Mouse (Mus musculus): ENCODE measurements around the gene Smpd3.
"Not testable (repeated sequence)": the region's sequence is repeated elsewhere in the genome, so short reads cannot be mapped to it uniquely, and the experiment has no call there.

Gene Smpd3

GRCm38 (mm10) chr8:106326624-106327023 is 11.2 kb downstream of the Smpd3 start:
- DNase-seq (ENCODE audit: low spot score), result no peak

DNA sequence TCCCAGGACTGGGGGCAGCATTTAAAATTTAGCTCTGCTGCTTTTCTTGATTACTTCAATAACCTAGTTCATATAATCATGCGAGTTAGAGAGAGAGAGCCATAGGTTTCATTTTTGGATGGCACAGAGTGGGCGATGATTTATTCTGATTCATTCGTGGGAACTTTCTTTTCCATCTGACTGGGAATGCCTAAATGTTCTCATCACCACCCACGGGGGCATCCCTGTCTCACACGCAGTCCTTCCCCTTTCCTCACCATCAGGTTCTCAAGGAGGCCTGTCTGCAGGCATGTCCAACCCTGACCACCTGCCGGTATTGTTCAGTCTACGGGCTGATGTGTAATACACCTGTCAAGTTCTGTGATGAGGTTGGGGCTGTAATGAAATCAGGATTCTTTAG is 16.4 kb downstream of the Smpd3 start:
- DNase-seq (ENCODE audit: low spot score), result no peak

- DNase-seq (ENCODE audit: low spot score), result no peak
Observed at GRCm38 (mm10) chr8:106320002-106320401, 17.8 kb downstream of the Smpd3 start.

GRCm38 (mm10) chr8:106317091-106317490 is 20.7 kb downstream of the Smpd3 start:
- DNase-seq (ENCODE audit: low spot score), result no peak

DNA sequence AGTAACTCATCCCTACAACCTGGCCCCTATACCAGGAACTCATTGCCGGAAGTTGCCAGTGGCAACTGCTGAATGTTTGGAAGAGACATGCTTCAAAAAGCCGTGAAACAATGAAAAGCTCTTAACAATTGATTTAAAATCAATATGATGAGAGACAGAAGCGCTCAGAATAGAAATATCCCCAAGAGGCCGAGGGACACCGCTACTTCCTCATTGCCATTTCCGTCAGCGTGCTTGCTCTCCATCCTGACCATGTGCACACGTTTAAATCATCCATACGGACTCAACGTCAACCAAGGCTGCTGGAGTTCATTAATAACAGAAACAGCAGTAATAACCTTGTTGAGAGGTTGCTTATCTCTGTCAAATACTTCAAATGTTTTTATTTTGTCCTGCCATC is 21.3 kb downstream of the Smpd3 start:
- no peak for DNase-seq (ENCODE audit: low spot score)

DNA sequence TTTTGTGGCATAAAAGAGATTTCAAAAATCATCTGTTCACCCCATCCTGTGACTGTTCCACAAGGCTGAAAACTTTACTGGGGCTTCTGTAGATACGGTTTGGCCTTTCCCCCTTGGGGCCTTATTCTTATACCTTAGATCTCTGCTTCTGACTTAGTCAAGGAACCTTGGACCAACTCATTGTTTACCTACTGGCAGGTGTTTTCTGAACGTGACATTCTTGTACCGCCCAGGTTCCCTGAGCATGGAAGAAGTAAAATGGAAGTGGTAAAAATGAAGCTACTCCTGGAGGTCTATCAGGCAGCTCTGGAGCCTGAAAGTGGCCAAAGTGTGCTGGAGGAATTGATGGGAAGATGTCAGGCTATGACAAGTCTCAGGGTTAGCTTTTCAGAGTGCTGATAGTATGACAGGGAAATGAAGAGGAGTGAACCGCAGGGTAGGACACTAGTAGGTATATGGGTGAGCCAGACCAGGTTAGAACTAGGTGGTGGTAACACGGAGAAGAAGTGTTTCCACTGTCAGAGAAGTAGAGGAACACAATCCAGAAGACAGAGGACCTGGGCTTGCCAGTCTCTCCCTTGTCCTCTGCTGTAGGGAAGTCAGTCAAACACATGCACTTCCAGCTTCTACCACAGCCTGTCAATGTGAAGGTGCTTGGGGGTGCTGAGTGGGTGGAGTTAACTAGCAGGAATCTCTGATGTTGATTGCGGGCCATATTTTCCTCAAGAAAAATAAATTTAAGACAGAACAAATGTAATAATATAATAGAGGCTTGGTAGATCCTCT is 22.2 kb downstream of the Smpd3 start:
- DNase-seq (ENCODE audit: low spot score), result no peak

GRCm38 (mm10) chr8:106313799-106314198 is 24.0 kb downstream of the Smpd3 start:
- DNase-seq (ENCODE audit: low spot score), result no peak

GRCm38 (mm10) chr8:106313120-106313737 is 24.6 kb downstream of the Smpd3 start:
- no peak for DNase-seq (ENCODE audit: low spot score)

DNA sequence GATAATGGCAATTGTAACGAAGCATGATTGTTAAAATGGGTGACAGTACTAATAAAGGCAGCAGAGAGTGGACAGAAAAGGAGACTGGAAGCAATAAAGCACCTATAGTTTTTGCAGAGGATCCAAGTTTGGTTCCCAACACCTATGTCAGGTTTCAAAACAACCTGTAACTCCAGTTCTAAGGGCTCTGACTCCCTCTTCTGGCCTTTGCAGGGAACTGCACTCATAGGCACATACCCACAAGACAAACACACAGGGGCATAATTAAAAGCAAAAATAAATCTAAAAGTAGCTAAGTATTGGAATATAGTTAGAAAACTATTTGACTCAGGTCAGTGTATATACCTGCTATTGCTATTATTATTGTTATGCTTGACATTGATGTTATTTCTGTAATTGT is 25.8 kb downstream of the Smpd3 start:
- DNase-seq (ENCODE audit: low spot score), result no peak

GRCm38 (mm10) chr8:106310026-106310652 is 27.6 kb downstream of the Smpd3 start:
- DNase-seq (ENCODE audit: low spot score), result no peak

DNA sequence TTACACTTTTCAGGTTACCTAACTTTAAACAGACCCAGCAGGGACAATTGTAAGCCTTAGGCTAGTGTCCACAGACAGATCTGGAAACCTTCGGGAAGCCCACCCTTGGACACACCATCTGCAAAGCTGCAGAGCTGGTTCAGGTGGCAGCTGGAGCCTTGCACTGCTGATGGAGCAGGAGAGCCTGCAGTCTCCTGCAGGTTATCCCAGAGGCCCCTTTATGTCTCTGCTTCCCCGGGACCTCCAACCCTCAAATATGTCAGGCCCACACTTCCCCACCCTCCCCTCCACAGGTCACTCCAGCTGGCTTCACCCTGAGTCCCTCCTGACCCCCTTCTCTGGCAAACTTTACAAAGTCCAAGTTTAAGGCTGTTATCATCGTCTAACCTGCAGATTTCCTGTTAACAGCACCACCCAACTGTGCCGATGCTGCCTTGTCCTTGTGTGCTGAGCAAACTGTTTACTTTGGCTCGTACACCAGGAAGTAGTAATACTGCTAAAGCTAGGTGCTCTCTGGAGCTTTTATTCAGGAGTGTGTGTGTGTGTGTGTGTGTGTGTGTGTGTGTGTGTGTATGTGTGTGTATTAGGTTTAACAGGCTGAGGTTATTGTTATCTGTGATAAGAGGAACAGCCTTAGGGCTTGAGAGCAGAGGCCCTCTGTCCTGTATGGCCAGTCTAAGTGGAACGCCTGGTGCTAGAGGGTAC is 29.6 kb downstream of the Smpd3 start:
- DNase-seq (ENCODE audit: low spot score), result not testable (repeated sequence)

DNA sequence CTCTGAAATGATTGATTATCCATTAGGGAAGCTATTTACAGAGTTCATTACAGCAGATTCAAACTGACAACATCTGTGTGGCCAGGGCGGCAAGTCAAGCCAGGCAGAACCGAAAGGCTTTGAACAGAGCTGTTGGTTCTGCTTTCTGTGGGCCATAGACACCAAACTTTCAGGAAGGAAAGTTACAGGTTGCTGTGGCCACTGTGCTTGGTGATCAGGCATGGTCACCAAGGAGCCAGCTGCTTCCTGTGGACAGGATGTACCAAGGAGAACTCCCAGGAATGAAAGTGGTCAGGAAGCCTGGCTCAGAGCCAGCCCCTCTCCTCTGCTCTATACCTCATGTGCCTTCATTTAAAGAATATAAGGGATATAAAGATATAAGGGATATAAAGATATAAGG is 30.2 kb downstream of the Smpd3 start:
- no peak for DNase-seq (ENCODE audit: low spot score)

- DNase-seq (ENCODE audit: low spot score), result not testable (repeated sequence)
Observed at GRCm38 (mm10) chr8:106306711-106307248, 31.0 kb downstream of the Smpd3 start.

DNA sequence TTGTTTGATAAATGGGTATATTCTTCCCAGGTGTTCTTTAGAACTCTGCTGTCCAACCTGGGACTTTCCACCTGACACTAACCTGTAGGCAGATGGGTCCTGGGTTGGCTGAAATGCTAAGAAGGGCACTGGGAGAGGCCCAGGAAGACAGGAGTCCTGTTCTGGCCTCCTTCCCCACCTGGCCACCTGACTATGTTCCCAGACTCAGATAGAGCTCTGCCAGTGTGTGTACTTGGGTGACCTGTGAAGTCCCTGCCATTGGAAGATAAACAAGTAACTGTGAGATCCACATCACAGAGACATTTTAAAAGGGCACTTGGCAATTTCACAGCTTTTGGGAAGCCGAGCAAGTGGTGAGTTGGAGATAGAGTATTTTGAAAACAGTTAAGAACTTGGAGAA is 31.7 kb downstream of the Smpd3 start:
- no peak for DNase-seq (ENCODE audit: low spot score)

DNA sequence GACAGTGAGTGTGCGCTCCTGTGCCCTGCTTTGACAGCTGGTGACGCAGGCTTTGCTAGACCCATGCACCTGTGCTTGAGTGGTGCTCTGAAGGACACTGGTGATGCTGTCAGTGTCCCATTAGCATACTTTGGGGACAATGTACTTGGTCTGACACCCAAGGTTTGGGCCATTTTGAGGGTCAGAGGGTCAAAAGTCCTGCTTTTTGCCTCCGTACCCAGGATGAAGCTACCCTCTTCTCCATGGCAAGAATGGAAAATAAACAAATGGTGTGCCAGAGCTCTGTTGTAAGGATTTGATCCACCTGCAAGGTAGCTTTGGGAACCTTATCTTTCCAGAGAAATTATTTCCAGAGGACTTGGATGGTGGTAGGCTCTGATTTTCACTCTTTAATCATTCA is 32.5 kb downstream of the Smpd3 start:
- no peak for DNase-seq (ENCODE audit: low spot score)

DNA sequence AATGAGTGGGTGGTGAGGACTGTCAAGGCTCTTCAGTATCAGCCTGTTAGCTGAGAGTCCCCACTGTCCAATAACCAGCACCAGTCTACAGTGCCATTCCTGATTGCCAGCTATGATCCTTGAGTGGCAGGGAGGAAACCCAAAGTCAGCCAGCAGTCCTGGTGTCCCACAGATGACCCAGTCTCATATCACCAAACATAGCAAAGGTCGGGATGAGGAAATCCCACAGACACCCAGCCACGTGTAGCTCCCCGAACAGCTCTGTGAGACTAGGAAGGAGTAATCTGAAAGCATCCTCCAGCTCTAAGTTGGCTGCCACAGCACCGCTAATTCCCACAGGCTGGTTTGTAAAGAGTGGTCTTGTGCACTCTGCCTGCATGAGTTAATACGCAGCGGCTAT is 33.5 kb downstream of the Smpd3 start:
- DNase-seq (ENCODE audit: low spot score), result no peak

DNA sequence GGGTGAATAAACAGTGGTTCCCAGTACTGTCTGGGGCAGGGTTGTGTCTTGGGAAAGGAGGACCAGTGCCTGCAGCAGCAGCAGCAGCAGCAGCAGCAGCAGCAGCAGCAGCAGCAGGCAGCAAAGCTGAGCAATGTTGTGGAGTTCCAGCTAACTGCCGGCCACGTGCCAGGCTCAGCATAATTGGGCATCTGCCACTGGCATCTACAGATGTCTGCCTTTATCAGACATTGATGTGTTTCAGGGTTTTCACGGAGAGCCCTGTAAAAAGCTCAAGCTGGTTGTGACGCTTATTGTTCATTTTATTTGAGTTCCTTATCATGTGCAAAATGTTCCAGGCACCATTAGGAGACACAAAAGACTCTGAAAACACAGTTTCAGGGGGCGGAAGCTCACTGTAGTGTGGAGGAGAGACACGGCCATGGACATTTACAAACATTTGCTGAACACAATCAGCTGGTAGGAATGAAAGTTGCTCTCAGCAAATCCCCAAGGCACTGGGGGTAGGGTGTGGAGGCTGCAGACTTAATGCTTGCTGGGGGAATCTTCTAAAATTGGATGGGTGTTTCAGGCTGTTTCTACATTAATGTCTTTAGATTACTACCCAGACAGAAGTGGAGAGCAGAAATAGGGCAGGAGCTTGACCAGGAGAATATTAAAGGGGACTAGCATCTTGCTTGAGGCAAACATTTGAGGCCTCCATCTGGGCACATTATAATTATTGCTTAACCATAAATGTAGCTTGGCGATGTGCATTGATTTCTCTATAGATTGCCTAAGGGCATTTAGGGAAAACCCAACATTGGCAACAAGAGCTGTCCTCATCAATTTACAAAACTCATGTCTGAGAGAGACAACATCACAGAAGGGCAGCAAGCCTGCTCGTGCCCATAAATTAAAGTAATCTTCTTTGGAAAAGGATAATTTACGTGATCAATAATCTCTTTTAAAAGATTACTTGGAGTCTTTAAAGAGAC is 36.8 kb downstream of the Smpd3 start:
- DNase-seq (ENCODE audit: low spot score), result no peak

GRCm38 (mm10) chr8:106299686-106300085 is 38.1 kb downstream of the Smpd3 start:
- no peak for DNase-seq (ENCODE audit: low spot score)

- no peak for DNase-seq (ENCODE audit: low spot score)
Observed at GRCm38 (mm10) chr8:106298846-106299245, 38.9 kb downstream of the Smpd3 start.

- no peak for DNase-seq (ENCODE audit: low spot score)
Observed at GRCm38 (mm10) chr8:106298261-106298660, 39.5 kb downstream of the Smpd3 start.
